Mouse (Mus musculus) olfactory bulb, adult 2 months (tissue): Measurements from ENCODE around the gene Cul3. TPM values are rescaled to one million over a fixed set of nuclear protein-coding genes. Genes with fewer than 3 reads are reported as not detected.
A peak's percentile ranks its signal among the peaks of the same experiment; 100 is the strongest.

Experiments used
- H3K27ac ChIP-seq: fragments of 200-500 bp; 2 replicates; pipeline ENCODE4 v1.5.1; 2012; ENCODE audit warnings: low read depth, low read length; ENCODE audit not compliant: insufficient read depth
- H3K4me1 ChIP-seq: fragments of 200-500 bp; 2 replicates; pipeline ENCODE4 v1.6.1; 2012; ENCODE audit warnings: low read length; ENCODE audit not compliant: control insufficient read depth, insufficient read depth
- H3K4me3 ChIP-seq: fragments of 200-500 bp; 2 replicates; pipeline ENCODE4 v1.5.1; 2012; ENCODE audit warnings: mild to moderate bottlenecking, low read depth, low read length, moderate library complexity; ENCODE audit not compliant: insufficient read depth
- CTCF ChIP-seq: fragments of 200-500 bp; IDR thresholded peaks from 2 replicates; pipeline ENCODE4 v1.5.1; 2012; ENCODE audit warnings: low read depth, mild to moderate bottlenecking, low read length, moderate library complexity; ENCODE audit not compliant: insufficient read depth
- POLR2A ChIP-seq: fragments of 200-500 bp; IDR thresholded peaks from 2 replicates; pipeline ENCODE4 v1.6.1; 2012; ENCODE audit warnings: mild to moderate bottlenecking, low read depth, low read length, moderate library complexity; ENCODE audit not compliant: insufficient read depth
- WGBS: fragments of 180-500 bp; shearing (Covaris S2); methylation state at CpG from one replicate; pipeline ENCODE4 v1.1.7; 2018; 5-methylcytosine and 5-hydroxymethylcytosine counted together
- polyA plus RNA-seq: library from polyadenylated mRNA; stranded (reverse); fragments of >200 nt; gene quantifications from 2 replicates; pipeline ENCODE4 v1.2.4, GENCODE M21; 2012; ENCODE audit warnings: low replicate concordance; ENCODE audit not compliant: missing spikeins, insufficient read depth, insufficient read length

The Cul3 gene
- polyA plus RNA-seq, 1 experiment: 477 TPM

GRCm38 (mm10) chr1:80244123-80244522 lies 96.2 kb downstream of the Cul3 start:
- 66% methylated on average over 3 of the region's 3 CpGs for WGBS
- TF ChIP-seq CTCF (no peak), POLR2A (no peak)
- H3K4me1 ChIP-seq: peaks cover 4% of the 10 kb centered on the region

GRCm38 (mm10) chr1:80241579-80241978 lies 98.7 kb downstream of the Cul3 start:
- Histone ChIP-seq H3K27ac (no peak overlapping the region), H3K4me3 (no peak overlapping the region), H3K4me1 (peaks cover 8% of the 10 kb centered on the region)
- WGBS: 97% methylated on average over 6 of the region's 6 CpGs
- TF ChIP-seq CTCF: no peak
- TF ChIP-seq POLR2A: no peak

More at GRCm38 (mm10) chr1:80244123-80244522, 96.2 kb downstream of the Cul3 start:
- Histone ChIP-seq H3K4me3 (no peak overlapping the region), H3K27ac (no peak overlapping the region)

- no peak for TF ChIP-seq CTCF
- TF ChIP-seq POLR2A: no peak
- Histone ChIP-seq H3K4me3 (no peak overlapping the region), H3K4me1 (peaks cover 8% of the 10 kb centered on the region), H3K27ac (no peak overlapping the region)
- WGBS: 28% methylated on average over 12 of the region's 12 CpGs
Observed at GRCm38 (mm10) chr1:80240017-80240660, 100.1 kb downstream of the Cul3 start.

- H3K4me1 ChIP-seq: peaks cover 8% of the 10 kb centered on the region
- no peak for TF ChIP-seq CTCF
- TF ChIP-seq POLR2A: no peak
- H3K27ac ChIP-seq: no peak overlapping the region
- no peak overlapping the region for H3K4me3 ChIP-seq
- WGBS: 80% methylated on average over 11 of the region's 11 CpGs
Observed at GRCm38 (mm10) chr1:80239481-80239880, 100.8 kb downstream of the Cul3 start.

- H3K4me3 ChIP-seq: no peak overlapping the region
- TF ChIP-seq CTCF: no peak
- TF ChIP-seq POLR2A: no peak
- H3K4me1 ChIP-seq: peaks cover 8% of the 10 kb centered on the region
- H3K27ac ChIP-seq: peak overlapping the region; percentile 56; the same call in 1 of the 2 replicates
- WGBS: 50% methylated on average over 11 of the region's 11 CpGs
Observed at GRCm38 (mm10) chr1:80236951-80237702, 103.2 kb downstream of the Cul3 start.

GRCm38 (mm10) chr1:80236126-80236525 lies 104.2 kb downstream of the Cul3 start:
- no peak overlapping the region for H3K27ac ChIP-seq
- TF ChIP-seq POLR2A (no peak), CTCF (no peak)
- H3K4me1 ChIP-seq: peaks cover 8% of the 10 kb centered on the region
- 27% methylated on average over 1 of the region's 1 CpGs for WGBS
- no peak overlapping the region for H3K4me3 ChIP-seq

- Histone ChIP-seq H3K4me3 (no peak overlapping the region), H3K27ac (no peak overlapping the region), H3K4me1 (no peaks in the 10 kb centered on the region)
- TF ChIP-seq POLR2A (no peak), CTCF (no peak)
- WGBS: 85% methylated on average over 1 of the region's 1 CpGs
Observed at GRCm38 (mm10) chr1:80230612-80231011, 109.7 kb downstream of the Cul3 start.

- Histone ChIP-seq H3K4me3 (no peak overlapping the region), H3K27ac (no peak overlapping the region), H3K4me1 (0 out of 2 replicates have a peak, but pooled peaks cover 5% of the 10 kb centered on the region)
- WGBS: 48% methylated on average over 3 of the region's 3 CpGs
- no peak for TF ChIP-seq CTCF
- no peak for TF ChIP-seq POLR2A
Observed at GRCm38 (mm10) chr1:80224839-80225412, 115.4 kb downstream of the Cul3 start.

- no peak overlapping the region for H3K27ac ChIP-seq
- WGBS: 22% methylated on average over 4 of the region's 4 CpGs
- no peak overlapping the region for H3K4me3 ChIP-seq
- TF ChIP-seq POLR2A (no peak), CTCF (no peak)
- 0 out of 2 replicates have a peak, but pooled peaks cover 5% of the 10 kb centered on the region for H3K4me1 ChIP-seq
Observed at GRCm38 (mm10) chr1:80221151-80221550, 119.1 kb downstream of the Cul3 start.
